Mouse (Mus musculus) MEL (cell line): Measurements from ENCODE around the gene Tnnt1. TPM values are rescaled to one million over a fixed set of nuclear protein-coding genes. Genes with fewer than 3 reads are reported as not detected.

ENCODE experiments used
- DNase-seq: peaks from one replicate; pipeline ENCODE4 v3.0.0; 2011; ENCODE audit warnings: low read depth, low spot score
- H3K27ac ChIP-seq: 2 replicates; pipeline ENCODE4 v1.5.1; 2012; ENCODE audit warnings: low read depth, mild to moderate bottlenecking, control low read depth, low read length, moderate library complexity; ENCODE audit not compliant: control insufficient read depth
- H3K27me3 ChIP-seq, 2 experiments: fragments of 150-350 bp in 1 of 2; sonication (generic) in 1 of 2; 2 replicates each; pipeline ENCODE4 v1.6.1; 2012; ENCODE audit warnings: low read length in 2 of 2, mild to moderate bottlenecking in 2 of 2, improper control_type of control experiment in 1 of 2, moderate library complexity in 1 of 2; ENCODE audit not compliant: insufficient read depth in 2 of 2, control insufficient read depth in 1 of 2
- H3K36me3 ChIP-seq, 2 experiments: 2 replicates each; pipeline ENCODE4 v1.6.1; 2012 to 2014; ENCODE audit warnings: low read length in 2 of 2, improper control_type of control experiment in 1 of 2, inconsistent platforms in 1 of 2, mild to moderate bottlenecking in 1 of 2; ENCODE audit not compliant: insufficient read depth in 2 of 2, control insufficient read depth in 1 of 2
- H3K4me1 ChIP-seq, 2 experiments: fragments of 150-350 bp in 1 of 2; sonication (generic) in 1 of 2; 2 replicates each; pipeline ENCODE4 v1.6.1; 2012; ENCODE audit warnings: low read length in 2 of 2, improper control_type of control experiment in 1 of 2, mild to moderate bottlenecking in 1 of 2; ENCODE audit not compliant: insufficient read depth in 2 of 2, control insufficient read depth in 1 of 2
- H3K4me3 ChIP-seq, 2 experiments: fragments of 150-350 bp in 1 of 2; sonication (generic) in 1 of 2; 2 replicates each; pipeline ENCODE4 v1.5.1; 2012; ENCODE audit warnings: low read depth in 2 of 2, low read length in 2 of 2, mild to moderate bottlenecking in 2 of 2, moderate library complexity in 2 of 2, control low read depth in 1 of 2, improper control_type of control experiment in 1 of 2; ENCODE audit not compliant: control insufficient read depth in 1 of 2, insufficient read depth in 1 of 2
- H3K79me2 ChIP-seq: 2 replicates; pipeline ENCODE4 v1.6.1; 2012; ENCODE audit warnings: mild to moderate bottlenecking, low read length, moderate library complexity; ENCODE audit not compliant: control insufficient read depth, poor library complexity, insufficient read depth
- H3K9ac ChIP-seq: 2 replicates; pipeline ENCODE4 v1.6.1; 2012; ENCODE audit warnings: low read depth, mild to moderate bottlenecking, control low read depth, low read length, moderate library complexity; ENCODE audit not compliant: control insufficient read depth, poor library complexity, severe bottlenecking
- H3K9me3 ChIP-seq: fragments of 150-350 bp; sonication (generic); replicated peaks from 2 replicates; pipeline ENCODE4 v1.6.1; 2012; ENCODE audit warnings: mild to moderate bottlenecking, low read length, improper control_type of control experiment, moderate library complexity; ENCODE audit not compliant: insufficient read depth
- BHLHE40 ChIP-seq: IDR thresholded peaks from 2 replicates; pipeline ENCODE4 v1.6.1; 2012; ENCODE audit warnings: low read depth, mild to moderate bottlenecking, inconsistent platforms, low read length, improper control_type of control experiment, borderline replicate concordance
- CHD1 ChIP-seq: IDR thresholded peaks from 2 replicates; pipeline ENCODE4 v1.6.1; 2012; ENCODE audit warnings: low read depth, mild to moderate bottlenecking, inconsistent platforms, low read length, improper control_type of control experiment
- CTCF ChIP-seq, 3 experiments: IDR thresholded peaks in 2 of 3; conservative IDR thresholded peaks in 1 of 3; 2 replicates each; pipeline ENCODE4 v1.5.1; 2011 to 2012; ENCODE audit warnings: low read length in 3 of 3, low read depth in 2 of 3, mild to moderate bottlenecking in 2 of 3, improper control_type of control experiment in 1 of 3, inconsistent platforms in 1 of 3, mixed read lengths in 1 of 3, moderate library complexity in 1 of 3; ENCODE audit not compliant: control insufficient read depth in 1 of 3, insufficient read depth in 1 of 3, poor library complexity in 1 of 3, severe bottlenecking in 1 of 3
- ELF1 ChIP-seq: IDR thresholded peaks from 2 replicates; pipeline ENCODE4 v1.6.1; 2014; ENCODE audit warnings: low read depth, mild to moderate bottlenecking, inconsistent platforms, low read length, improper control_type of control experiment, moderate library complexity
- ETS1 ChIP-seq: IDR thresholded peaks from 2 replicates; pipeline ENCODE4 v1.6.1; 2012; ENCODE audit warnings: low read depth, mild to moderate bottlenecking, inconsistent platforms, low read length, improper control_type of control experiment, moderate library complexity
- GABPA ChIP-seq: IDR thresholded peaks from 2 replicates; pipeline ENCODE4 v1.6.1; 2012; ENCODE audit warnings: low read depth, mild to moderate bottlenecking, inconsistent platforms, low read length, improper control_type of control experiment, moderate library complexity
- GATA1 ChIP-seq: IDR thresholded peaks from 2 replicates; pipeline ENCODE4 v1.6.1; 2011; ENCODE audit warnings: low read depth, low read length, improper control_type of control experiment
- HCFC1 ChIP-seq: IDR thresholded peaks from 2 replicates; pipeline ENCODE4 v1.6.1; 2012; ENCODE audit warnings: low read depth, mild to moderate bottlenecking, inconsistent platforms, low read length, improper control_type of control experiment, moderate library complexity
- KAT2A ChIP-seq: conservative IDR thresholded peaks from 2 replicates; pipeline ENCODE4 v1.6.1; 2012; ENCODE audit warnings: low read depth, low read length, improper control_type of control experiment, inconsistent platforms
- MAX ChIP-seq: IDR thresholded peaks from 2 replicates; pipeline ENCODE4 v1.6.1; 2011; ENCODE audit warnings: low read length, improper control_type of control experiment
- MXI1 ChIP-seq: IDR thresholded peaks from 2 replicates; pipeline ENCODE4 v1.6.1; 2011; ENCODE audit warnings: mild to moderate bottlenecking, low read depth, low read length, improper control_type of control experiment
- MYB ChIP-seq: IDR thresholded peaks from 2 replicates; pipeline ENCODE4 v1.6.1; 2011; ENCODE audit warnings: mild to moderate bottlenecking, low read depth, low read length, improper control_type of control experiment
- MYC ChIP-seq: IDR thresholded peaks from 2 replicates; pipeline ENCODE4 v1.6.1; 2011; ENCODE audit warnings: low read depth, mild to moderate bottlenecking, low read length, improper control_type of control experiment, moderate library complexity
- NELFE ChIP-seq: IDR thresholded peaks from 2 replicates; pipeline ENCODE4 v1.6.1; 2011; ENCODE audit warnings: low read depth, low read length, improper control_type of control experiment
- NRF1 ChIP-seq: IDR thresholded peaks from 2 replicates; pipeline ENCODE4 v1.6.1; 2014; ENCODE audit warnings: low read depth, mild to moderate bottlenecking, inconsistent platforms, low read length, improper control_type of control experiment, moderate library complexity; ENCODE audit not compliant: poor library complexity, insufficient read depth, severe bottlenecking
- POLR2A ChIP-seq, 2 experiments: IDR thresholded peaks; 2 replicates each; pipeline ENCODE4 v1.6.1; 2011 to 2012; ENCODE audit warnings: low read length in 2 of 2, mild to moderate bottlenecking in 2 of 2, control low read depth in 1 of 2, improper control_type of control experiment in 1 of 2, low read depth in 1 of 2, moderate library complexity in 1 of 2; ENCODE audit not compliant: control insufficient read depth in 1 of 2, insufficient read depth in 1 of 2, poor library complexity in 1 of 2
- POLR2AphosphoS5 ChIP-seq: IDR thresholded peaks from 2 replicates; pipeline ENCODE4 v1.6.1; 2012; ENCODE audit warnings: low read depth, borderline replicate concordance, mild to moderate bottlenecking, inconsistent platforms, low read length, moderate library complexity, mixed read lengths
- RCOR1 ChIP-seq: IDR thresholded peaks from 2 replicates; pipeline ENCODE4 v1.6.1; 2012; ENCODE audit warnings: low read depth, mild to moderate bottlenecking, inconsistent platforms, low read length, improper control_type of control experiment
- SIN3A ChIP-seq: IDR thresholded peaks from 2 replicates; pipeline ENCODE4 v1.6.1; 2012; ENCODE audit warnings: low read length, improper control_type of control experiment, inconsistent platforms
- SMC3 ChIP-seq: IDR thresholded peaks from 2 replicates; pipeline ENCODE4 v1.6.1; 2011; ENCODE audit warnings: low read depth, low read length, improper control_type of control experiment
- TBP ChIP-seq: IDR thresholded peaks from 2 replicates; pipeline ENCODE4 v1.8.0; 2011; ENCODE audit warnings: low read depth, low read length, improper control_type of control experiment
- UBTF ChIP-seq: IDR thresholded peaks from 2 replicates; pipeline ENCODE4 v1.6.1; 2012; ENCODE audit warnings: low read depth, mild to moderate bottlenecking, inconsistent platforms, low read length, improper control_type of control experiment, moderate library complexity, borderline replicate concordance; ENCODE audit not compliant: insufficient read depth
- USF1 ChIP-seq: IDR thresholded peaks from 2 replicates; pipeline ENCODE4 v1.6.1; 2014; ENCODE audit warnings: low read depth, mild to moderate bottlenecking, inconsistent platforms, low read length, improper control_type of control experiment, moderate library complexity
- USF2 ChIP-seq, 2 experiments: IDR thresholded peaks; 2 replicates each; pipeline ENCODE4 v1.6.1; 2011 to 2012; ENCODE audit warnings: improper control_type of control experiment in 2 of 2, low read length in 2 of 2, borderline replicate concordance in 1 of 2, inconsistent platforms in 1 of 2, low read depth in 1 of 2, mild to moderate bottlenecking in 1 of 2; ENCODE audit not compliant: insufficient read depth in 1 of 2
- ZC3H11A ChIP-seq: IDR thresholded peaks from 2 replicates; pipeline ENCODE4 v1.6.1; 2012; ENCODE audit warnings: low read depth, mild to moderate bottlenecking, inconsistent platforms, low read length, improper control_type of control experiment
- ZMIZ1 ChIP-seq: IDR thresholded peaks from 2 replicates; pipeline ENCODE4 v1.6.1; 2012; ENCODE audit warnings: low read depth, mild to moderate bottlenecking, inconsistent platforms, low read length, improper control_type of control experiment, moderate library complexity
- ZNF384 ChIP-seq: IDR thresholded peaks from 2 replicates; pipeline ENCODE4 v1.6.1; 2012; ENCODE audit warnings: low read depth, mild to moderate bottlenecking, inconsistent platforms, low read length, improper control_type of control experiment
- polyA plus RNA-seq, 2 experiments: library from polyadenylated mRNA; stranded (reverse) in 1 of 2; unstranded in 1 of 2; fragments of >175 nt in 1 of 2; fragments of >200 nt in 1 of 2; gene quantifications; 2 replicates each; pipeline versions ENCODE4 v1.2.1 to v1.2.4; 2012; ENCODE audit warnings: low replicate concordance in 2 of 2, low read depth in 1 of 2; ENCODE audit not compliant: insufficient read length in 2 of 2, insufficient read depth in 1 of 2, missing spikeins in 1 of 2
- total RNA-seq: library from RNA; depleted of rRNA; stranded (reverse); fragments of 300-350 nt; gene quantifications from 2 replicates; pipeline ENCODE4 v1.2.3, GENCODE M21; 2012

Gene Tnnt1
- total and polyA plus RNA-seq, 3 experiments = 5.0 to 16.4 TPM; not detected in 1

GRCm38 (mm10) chr7:4522292-4522691, 6.1 kb upstream of the Tnnt1 start (continued):
- TF ChIP-seq MAX = no peak
- TF ChIP-seq CHD1 = no peak

- peak overlapping the region; percentile 88 for H3K27ac ChIP-seq
- no peaks in the 10 kb centered on the region for H3K27me3 ChIP-seq
- H3K9me3 ChIP-seq = no peaks in the 10 kb centered on the region
- DNase-seq = peak; percentile 88
- H3K4me3 ChIP-seq = peak overlapping the region; percentile 74 to 76
- peak; percentile 42; the same call in 1 of the 2 replicates for TF ChIP-seq NRF1
- TF ChIP-seq KAT2A = peak; percentile 28; the same call in 1 of the 2 replicates
- peak; percentile 65; the same call in 1 of the 2 replicates for TF ChIP-seq MXI1
- no peak for TF ChIP-seq POLR2AphosphoS5
- TF ChIP-seq ZC3H11A = no peak
- TF ChIP-seq GATA1 = 0 out of 2 replicates have a peak, but pooled peaks have one; percentile 10
- no peak for TF ChIP-seq USF2 (IDR thresholded peaks at IDR 0.05; ENCODE audit: borderline replicate concordance in 1 of 2, insufficient read depth in 1 of 2, low read depth in 1 of 2, low read length in 2 of 2)
- TF ChIP-seq POLR2A (IDR thresholded peaks at IDR 0.05; ENCODE audit: control insufficient read depth in 1 of 2, insufficient read depth in 1 of 2, low read depth in 1 of 2, low read length in 2 of 2, poor library complexity in 1 of 2) = peak in 1 of 2 experiments; percentile 36; a peak in 1 of 4 replicates
- no peak for TF ChIP-seq ELF1
- peak; percentile 29; the same call in 1 of the 2 replicates for TF ChIP-seq NELFE
- TF ChIP-seq MYB = no peak
- 0 out of 2 replicates have a peak, but pooled peaks have one; percentile 13 for TF ChIP-seq USF1
- peak; percentile 73 for TF ChIP-seq SIN3A
- TF ChIP-seq TBP = peak; percentile 39; the same call in 1 of the 2 replicates
- TF ChIP-seq BHLHE40 = 0 out of 2 replicates have a peak, but pooled peaks have one; percentile 5
- 0 out of 2 replicates have a peak, but pooled peaks have one; percentile 46 for TF ChIP-seq ZMIZ1
- peak; percentile 37 for TF ChIP-seq MAX
- TF ChIP-seq RCOR1 = peak; percentile 42; the same call in 1 of the 2 replicates
- TF ChIP-seq SMC3 = peak; percentile 15
- no peak for TF ChIP-seq ZNF384
- TF ChIP-seq ETS1 = 0 out of 2 replicates have a peak, but pooled peaks have one; percentile 18
- TF ChIP-seq CTCF (IDR thresholded peaks at IDR 0.05 in 2 of 3, conservative IDR thresholded peaks at IDR 0.05 in 1 of 3; ENCODE audit: control insufficient read depth in 1 of 3, insufficient read depth in 1 of 3, low read depth in 2 of 3, low read length in 3 of 3, poor library complexity in 1 of 3, severe bottlenecking in 1 of 3) = no peak
- 0 out of 2 replicates have a peak, but pooled peaks have one; percentile 47 for TF ChIP-seq UBTF
- peak; percentile 56; the same call in 1 of the 2 replicates for TF ChIP-seq MYC
- TF ChIP-seq HCFC1 = peak; percentile 48; the same call in 1 of the 2 replicates
- TF ChIP-seq GABPA = no peak
- H3K9ac ChIP-seq = peak overlapping the region; percentile 80
- peaks cover 2 to 24% of the 10 kb centered on the region in 2 experiments; a peak in 3 of 4 replicates for H3K4me1 ChIP-seq
- H3K36me3 ChIP-seq = peaks cover 0 to 11% of the 10 kb centered on the region in 2 experiments; a peak in 2 of 4 replicates
- peaks cover 12% of the 10 kb centered on the region for H3K79me2 ChIP-seq
Observed at GRCm38 (mm10) chr7:4521231-4522003, 5.2 kb upstream of the Tnnt1 start.
